In genomic region chr4:108327071-108327579, GRCm38 (mm10) we compare ENCODE assay signal across 7 mouse cellular contexts. TPM values are rescaled to one million over a fixed set of nuclear protein-coding genes. Genes with fewer than 3 reads are reported as not detected.
DNase-seq lines count a peak whose midpoint lies in the region; ATAC-seq lines count a peak whose summit lies in the region.

No protein-coding gene starts in this region.

- DNase-seq in 3134 (ENCODE audit: extremely low read depth, insufficient read length, low spot score), result peak; percentile 51
- DNase-seq in CD4-positive, CD25-positive, alpha-beta regulatory T cell, adult 2 months (ENCODE audit: low read depth, low spot score), result peak; percentile 59
- DNase-seq in cerebellum, postnatal 10 days, result peak; percentile 37 to 73
- DNase-seq in large intestine, adult 2 months (ENCODE audit: low read depth, low spot score), result peak; percentile 67
- DNase-seq in lung, postnatal 25 days (ENCODE audit: low spot score), result peak; percentile 72

- H3K36me3 ChIP-seq in heart, embryonic 13.5 days, result peaks cover 13% of the 10 kb centered on the region
- no peaks in the 10 kb centered on the region for H3K36me3 ChIP-seq in stomach, embryonic 15.5 days

- ATAC-seq in heart, embryonic 13.5 days (ENCODE audit: extremely low read depth, insufficient number of reproducible peaks, low FRiP score, low TSS enrichment), result no peak
- no peak for ATAC-seq in stomach, embryonic 15.5 days (ENCODE audit: insufficient read depth, low FRiP score, low read depth)

- 37% methylated on average over 6 of the region's 6 CpGs for WGBS in heart, embryonic 13.5 days
- WGBS in large intestine, adult 2 months, result 7% methylated on average over 6 of the region's 6 CpGs
- WGBS in stomach, embryonic 15.5 days, result 39% methylated on average over 6 of the region's 6 CpGs

- peak overlapping the region; percentile 80 for H3K4me3 ChIP-seq in heart, embryonic 13.5 days
- peak overlapping the region; percentile 86 for H3K4me3 ChIP-seq in stomach, embryonic 15.5 days (replicated peaks)

- peak overlapping the region; percentile 93 for H3K27ac ChIP-seq in heart, embryonic 13.5 days (replicated peaks)
- peak overlapping the region; percentile 94 for H3K27ac ChIP-seq in stomach, embryonic 15.5 days

- H3K4me1 ChIP-seq in heart, embryonic 13.5 days, result peaks cover 30% of the 10 kb centered on the region
- no peaks in the 10 kb centered on the region for H3K4me1 ChIP-seq in stomach, embryonic 15.5 days

- H3K9ac ChIP-seq in heart, embryonic 13.5 days, result peak overlapping the region; percentile 85
- no peak overlapping the region for H3K9ac ChIP-seq in stomach, embryonic 15.5 days

- no peaks in the 10 kb centered on the region for H3K27me3 ChIP-seq in heart, embryonic 13.5 days (replicated peaks)
- no peaks in the 10 kb centered on the region for H3K27me3 ChIP-seq in stomach, embryonic 15.5 days (replicated peaks)

- H3K9me3 ChIP-seq in heart, embryonic 13.5 days, result no peaks in the 10 kb centered on the region
- H3K9me3 ChIP-seq in stomach, embryonic 15.5 days, result no peaks in the 10 kb centered on the region

- H3K4me2 ChIP-seq in heart, embryonic 13.5 days, result peak overlapping the region; percentile 78
- H3K4me2 ChIP-seq in stomach, embryonic 15.5 days, result peak overlapping the region; percentile 58

RNA-seq across cellular contexts. Expression of gene Coa7, which starts 0.8 kb away (rescaled TPM):
- 37.1 and 41.6 TPM in 2 replicates for polyA plus RNA-seq in heart, embryonic 13.5 days (2015; fragmentation: Nextera tagmentation; extraction: Ambion mirVana)
- 14.5 and 17.9 TPM in 2 replicates for polyA plus RNA-seq in large intestine, adult 2 months (2012; rRNA removed)
- polyA plus RNA-seq in stomach, embryonic 15.5 days (2015; fragmentation: Nextera tagmentation; extraction: Ambion mirVana), result 45.3 and 53.9 TPM in 2 replicates

RNA-seq across cellular contexts. Expression of gene Zyg11b, which starts 26.2 kb away (rescaled TPM):
- 6.3 and 6.6 TPM in 2 replicates for polyA plus RNA-seq in heart, embryonic 13.5 days (2015; fragmentation: Nextera tagmentation; extraction: Ambion mirVana)
- polyA plus RNA-seq in large intestine, adult 2 months (2012; rRNA removed), result 4.4 and 8.1 TPM in 2 replicates
- 9.7 and 11.4 TPM in 2 replicates for polyA plus RNA-seq in stomach, embryonic 15.5 days (2015; fragmentation: Nextera tagmentation; extraction: Ambion mirVana)

RNA-seq across cellular contexts. Expression of gene Shisal2a, which starts 56.0 kb away (rescaled TPM):
- polyA plus RNA-seq in heart, embryonic 13.5 days (2015; fragmentation: Nextera tagmentation; extraction: Ambion mirVana), result 1.1 and 1.8 TPM in 2 replicates
- not detected in 2 replicates for polyA plus RNA-seq in large intestine, adult 2 months (2012; rRNA removed)
- 2.3 and 2.6 TPM in 2 replicates for polyA plus RNA-seq in stomach, embryonic 15.5 days (2015; fragmentation: Nextera tagmentation; extraction: Ambion mirVana)
